Mouse (Mus musculus) urinary bladder, postnatal 14 days (tissue): Measurements from ENCODE around the gene Coq2.

Source experiments
- DNase-seq: peaks from one replicate; pipeline ENCODE4 v3.0.0; 2021; ENCODE audit warnings: low spot score

The Coq2 gene

DNA sequence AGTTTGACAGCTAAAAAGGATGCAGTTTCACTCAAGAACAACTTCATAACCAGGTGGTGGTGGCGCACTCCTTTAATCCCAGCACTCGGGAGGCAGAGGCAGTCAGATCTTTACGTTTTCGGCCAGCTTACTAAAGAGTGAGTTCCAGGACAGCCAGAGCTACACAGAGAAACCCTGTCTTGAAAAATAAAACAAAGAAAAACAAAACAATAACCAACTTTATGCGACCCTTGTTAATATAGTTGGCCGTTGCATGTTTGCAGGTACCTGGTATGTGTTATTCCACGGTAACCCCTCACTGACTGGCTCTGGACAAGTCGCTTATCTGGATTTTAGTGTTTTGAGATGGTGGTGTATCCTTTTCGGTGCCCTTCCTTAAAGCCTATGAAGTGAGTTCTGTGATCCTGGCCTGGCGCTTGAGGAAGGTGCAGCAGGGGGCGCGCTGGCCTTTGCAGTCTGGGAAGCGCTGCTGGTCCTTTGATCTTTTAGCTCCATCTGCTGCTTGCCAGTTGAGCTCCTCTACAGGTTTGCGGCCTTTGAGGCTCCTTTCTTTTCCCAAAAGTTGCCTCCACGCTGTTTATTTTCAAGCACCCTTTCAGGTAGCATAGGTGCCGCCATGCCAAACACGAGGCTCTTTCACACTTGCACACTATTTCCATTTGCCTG lies at the start of gene Coq2:
Gene Coq2, minus strand, starts transcription at position 430 of the 666 bp plus-strand sequence.
- DNase-seq: peak; percentile 88

DNA sequence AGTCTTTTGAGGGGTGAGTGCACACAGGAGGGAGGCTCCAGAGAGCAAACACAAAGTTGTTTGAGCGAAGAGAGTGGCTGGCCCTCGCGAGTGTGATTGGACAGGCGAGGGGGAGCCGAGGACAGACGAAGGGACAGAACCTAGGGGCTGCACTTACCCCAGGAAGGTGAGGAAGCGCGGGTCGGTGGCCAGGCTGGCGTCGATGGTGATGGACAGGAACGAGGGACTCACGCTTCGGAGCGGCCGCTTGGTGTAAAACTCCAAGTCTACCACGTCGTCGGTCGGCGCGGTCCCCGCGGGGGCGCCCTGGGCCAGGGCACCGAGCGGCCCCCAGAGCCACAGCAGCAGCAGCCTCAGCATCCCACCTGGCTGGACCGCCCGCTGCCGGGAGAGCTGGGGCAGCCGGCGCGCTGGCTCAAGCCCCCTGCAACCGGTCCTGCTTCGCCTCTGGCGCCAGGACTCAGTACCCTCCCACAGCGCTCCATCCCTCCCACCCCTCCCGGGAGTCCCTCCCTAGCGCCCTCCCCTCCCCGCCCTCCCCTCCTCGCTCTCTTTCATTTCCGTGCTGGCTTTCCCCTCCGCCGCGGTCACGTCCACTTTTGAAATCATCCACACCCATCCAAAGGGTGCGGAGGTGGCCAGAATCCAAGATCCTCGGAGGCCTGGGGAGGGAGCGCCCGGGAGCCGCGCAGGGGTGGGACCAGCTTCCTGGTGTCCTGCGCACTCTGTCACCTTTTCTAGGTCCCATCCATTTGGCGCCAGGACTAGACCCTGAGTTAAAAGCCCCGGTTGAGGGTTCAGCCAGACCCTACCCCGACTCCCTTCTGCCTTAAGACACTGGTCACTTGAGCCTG lies 44.5 kb upstream of the Coq2 start, which contains the start of gene Hpse:
Gene Hpse, minus strand, starts transcription at position 482 of the 854 bp plus-strand sequence.
- DNase-seq: peak; percentile 69

DNA sequence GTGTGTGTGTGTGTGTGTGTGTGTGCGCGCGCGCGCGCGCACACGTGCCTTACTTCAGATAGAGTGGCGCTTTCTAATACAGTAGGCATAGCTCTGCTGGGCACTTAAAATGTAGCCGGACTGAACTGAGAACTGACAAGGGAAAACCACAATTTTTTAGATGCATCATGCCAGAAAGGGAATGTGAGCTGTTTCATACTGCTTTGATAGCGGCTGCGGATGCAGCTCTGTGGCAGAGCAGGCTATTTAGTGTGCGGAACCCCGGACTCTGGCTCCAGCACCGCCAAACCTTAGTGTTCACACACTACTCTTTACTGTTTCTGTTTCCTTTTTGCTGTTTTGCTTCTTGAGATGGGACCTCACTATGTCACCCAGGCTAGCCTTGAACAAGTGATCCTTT lies 41.8 kb upstream of the Coq2 start:
- no peak for DNase-seq

DNA sequence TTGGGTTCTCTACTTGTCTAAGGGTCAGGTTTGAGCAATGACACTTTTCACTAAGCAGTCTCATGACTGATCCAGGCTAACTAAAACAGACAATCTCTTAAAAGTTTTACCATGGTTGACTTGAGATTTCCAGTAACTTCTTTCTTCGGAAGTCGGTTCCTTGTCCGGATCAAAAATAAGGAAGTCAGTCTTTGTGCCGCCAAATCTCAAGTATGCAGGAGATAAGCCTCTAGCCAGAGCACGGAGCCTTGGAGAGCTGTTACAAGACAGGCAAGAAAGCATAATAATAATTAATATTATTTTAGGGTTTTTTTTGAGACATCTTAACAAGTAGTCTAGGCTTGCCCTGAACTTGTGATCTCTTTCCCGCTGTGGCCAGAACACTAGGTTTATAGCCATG lies 36.3 kb upstream of the Coq2 start:
- no peak for DNase-seq

DNA sequence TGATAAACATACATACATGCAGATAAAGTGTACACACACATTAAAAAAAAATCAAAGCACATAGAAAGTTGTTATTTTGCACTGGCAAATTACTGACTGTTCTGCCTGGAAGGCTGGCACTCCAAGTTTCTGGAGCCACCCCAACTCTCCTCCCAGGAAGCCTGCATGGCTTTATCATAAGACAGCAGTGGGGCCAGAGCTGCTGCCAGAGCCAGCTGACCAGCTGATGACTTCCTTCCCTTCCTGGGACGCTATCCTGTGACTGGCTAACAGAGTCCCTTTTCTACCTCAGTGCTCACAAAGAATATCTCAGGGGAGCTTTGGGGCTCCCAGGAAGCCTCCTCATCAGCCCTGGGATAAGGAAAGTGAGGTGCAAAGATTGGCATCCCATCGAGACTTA lies 35.1 kb upstream of the Coq2 start:
- no peak for DNase-seq

DNA sequence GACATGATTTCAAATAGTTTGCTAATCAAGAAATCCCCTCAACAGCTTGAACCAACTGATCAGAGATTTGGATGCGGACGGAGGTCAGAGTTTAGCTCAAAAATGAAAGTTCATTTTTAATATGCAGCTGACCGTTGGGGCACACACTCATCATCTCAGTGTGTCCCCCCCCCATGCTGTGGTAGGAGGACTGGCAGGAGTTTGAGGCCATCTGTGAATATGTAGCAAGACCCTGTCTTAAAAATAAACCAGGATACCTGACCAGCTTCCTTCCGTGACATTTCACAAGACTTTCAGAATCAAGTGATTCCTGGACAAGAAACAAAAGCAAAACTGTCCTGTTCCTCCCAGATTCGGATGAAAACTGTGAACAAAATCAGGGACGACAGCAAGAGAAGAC lies 34.1 kb upstream of the Coq2 start:
- no peak for DNase-seq

DNA sequence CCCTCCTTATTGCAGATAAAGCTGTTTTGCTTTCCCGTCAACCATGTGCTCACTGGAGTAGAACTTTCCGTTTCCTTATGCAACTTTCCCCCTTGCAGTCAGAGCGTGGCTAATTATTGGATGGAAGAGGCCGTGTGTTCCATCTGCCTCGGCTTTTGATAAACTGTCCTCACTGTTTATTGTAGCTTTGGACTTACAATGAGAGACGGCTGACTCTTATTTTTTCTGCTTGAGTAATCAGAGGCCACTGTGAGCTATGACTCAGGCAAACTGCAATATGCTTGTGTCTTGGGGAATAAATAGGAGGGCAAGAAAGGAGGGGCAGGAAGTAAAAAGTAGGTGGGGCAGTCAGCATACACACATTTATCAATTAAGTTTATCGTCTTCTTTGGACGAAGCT lies 31.7 kb upstream of the Coq2 start:
- no peak for DNase-seq

DNA sequence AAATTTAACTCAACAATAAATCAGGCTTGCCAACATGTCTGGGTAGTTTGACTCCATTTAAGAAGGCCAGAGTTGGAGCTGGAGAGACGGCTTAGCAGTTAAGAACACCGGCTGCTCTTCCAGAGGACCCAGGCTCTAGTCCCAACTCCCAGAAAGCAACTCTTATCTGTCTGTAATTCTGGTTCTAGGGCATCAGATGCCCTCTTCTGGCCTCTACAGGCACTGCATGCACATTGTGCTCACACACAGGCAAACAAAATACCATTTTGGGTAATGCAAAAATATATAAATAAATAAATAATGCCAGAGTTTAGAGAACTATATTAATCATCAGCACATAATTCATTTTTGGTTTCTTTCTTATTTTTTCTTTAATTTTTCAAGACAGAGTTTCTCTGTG lies 29.3 kb upstream of the Coq2 start:
- no peak for DNase-seq

DNA sequence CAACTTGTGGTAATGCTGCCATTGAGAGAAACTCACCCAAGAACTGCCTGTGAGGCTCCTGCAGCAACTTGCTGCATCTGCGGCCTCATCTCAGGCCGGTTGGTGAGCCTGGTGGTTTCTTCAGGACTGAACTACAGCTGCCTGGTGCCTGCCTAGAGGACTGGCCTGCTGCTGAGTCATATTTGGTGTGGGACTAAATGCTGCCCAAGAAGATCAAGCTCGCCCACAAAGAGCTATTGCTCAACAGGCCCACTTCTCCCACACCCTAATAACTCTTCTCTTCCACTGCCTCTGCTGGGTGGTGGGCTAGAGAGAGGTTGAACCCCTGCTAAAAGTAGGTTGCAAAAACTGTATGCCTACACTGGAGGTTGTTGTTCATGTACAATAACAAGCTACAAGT lies 27.4 kb upstream of the Coq2 start:
- no peak for DNase-seq

DNA sequence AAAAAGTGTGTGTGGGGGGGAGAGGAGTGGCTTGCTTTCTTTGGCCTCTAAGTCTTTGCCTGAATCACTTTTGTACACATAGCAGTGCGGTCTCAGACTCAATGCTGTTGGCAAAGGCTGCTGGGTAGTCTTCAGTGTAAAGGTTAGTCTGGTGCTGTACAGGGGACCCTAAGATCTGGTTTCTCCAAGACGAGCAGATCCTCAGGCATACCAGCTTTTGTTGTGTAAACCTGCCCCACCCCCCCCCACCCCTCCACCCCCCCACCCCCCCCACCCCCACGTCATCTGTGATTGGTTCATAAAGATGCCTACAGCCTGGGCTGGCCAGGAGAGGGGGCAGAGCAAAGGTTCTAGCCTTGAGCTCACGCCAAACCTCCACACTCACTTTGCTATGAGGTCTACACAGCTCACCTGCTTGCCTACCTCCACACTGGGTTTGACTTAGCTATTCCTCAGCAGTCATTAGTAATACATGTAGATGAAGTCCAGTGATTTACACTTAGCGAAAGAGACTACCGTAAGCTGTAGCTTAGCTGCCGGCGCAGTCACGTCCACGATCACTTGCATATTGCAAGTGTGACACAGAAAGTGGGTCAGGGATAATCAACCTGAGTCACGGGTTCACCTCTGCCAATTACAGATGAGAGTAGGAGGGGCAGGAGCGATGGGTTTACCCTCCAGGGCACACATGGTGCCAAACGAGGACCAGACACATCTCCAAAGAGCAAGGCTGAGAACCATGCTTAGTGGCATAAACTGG lies 26.1 kb upstream of the Coq2 start:
- DNase-seq: no peak

DNA sequence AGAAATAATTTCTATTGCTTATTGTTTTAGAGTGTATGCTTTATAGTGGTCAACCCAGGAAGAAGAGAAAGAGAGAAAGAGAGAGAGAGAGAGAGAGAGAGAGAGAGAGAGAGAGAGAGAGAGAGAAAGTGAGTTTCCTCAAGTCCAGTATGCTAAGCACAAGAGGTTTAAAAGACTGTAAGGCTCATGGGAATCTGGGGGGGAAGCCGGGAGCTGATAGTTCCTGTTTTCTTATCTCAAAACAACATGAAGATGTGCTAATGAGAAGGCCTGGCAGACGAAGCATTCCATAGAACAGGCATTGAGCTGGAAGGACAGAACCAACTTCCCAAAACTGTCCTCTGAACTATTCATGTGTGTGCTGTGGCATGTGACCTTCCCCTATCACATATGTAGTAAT lies 22.9 kb upstream of the Coq2 start:
- DNase-seq: no peak

DNA sequence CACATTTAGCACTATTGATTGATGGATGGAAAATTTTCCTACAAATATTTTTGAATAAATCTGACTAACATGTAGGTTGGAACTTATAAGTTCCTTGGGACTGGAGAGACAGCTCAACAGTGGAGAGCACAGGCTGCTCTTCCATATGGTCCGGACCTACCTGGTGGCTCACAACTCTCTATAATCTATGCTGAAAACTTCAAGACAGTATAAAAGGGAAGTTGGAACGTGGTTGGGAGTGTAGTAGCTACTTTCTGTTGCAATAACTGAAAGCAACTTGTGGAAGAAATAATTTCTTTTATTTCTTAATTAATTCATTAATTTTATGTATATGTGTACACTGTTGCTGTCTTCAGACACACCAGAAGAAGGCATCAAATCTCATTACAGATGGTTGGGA lies 22.5 kb upstream of the Coq2 start:
- DNase-seq: no peak

DNA sequence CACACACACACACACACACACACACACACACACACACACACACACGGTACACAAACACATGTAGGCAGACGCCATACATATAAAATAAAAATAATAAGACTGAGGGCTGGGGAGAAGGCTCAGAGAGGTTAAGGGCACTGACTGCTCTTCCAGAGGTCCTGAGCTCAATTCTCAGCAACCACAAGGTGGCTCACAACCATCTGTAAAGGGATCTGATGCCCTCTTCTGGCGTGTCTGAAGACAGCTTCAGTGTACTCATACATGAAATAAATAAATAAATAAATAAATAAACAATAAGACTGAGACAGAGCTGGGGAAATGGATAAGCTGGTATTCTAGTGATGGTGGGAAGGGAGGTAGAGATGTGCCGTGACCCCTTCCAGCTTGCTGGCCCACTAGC lies 10.7 kb upstream of the Coq2 start:
- DNase-seq: no peak

DNA sequence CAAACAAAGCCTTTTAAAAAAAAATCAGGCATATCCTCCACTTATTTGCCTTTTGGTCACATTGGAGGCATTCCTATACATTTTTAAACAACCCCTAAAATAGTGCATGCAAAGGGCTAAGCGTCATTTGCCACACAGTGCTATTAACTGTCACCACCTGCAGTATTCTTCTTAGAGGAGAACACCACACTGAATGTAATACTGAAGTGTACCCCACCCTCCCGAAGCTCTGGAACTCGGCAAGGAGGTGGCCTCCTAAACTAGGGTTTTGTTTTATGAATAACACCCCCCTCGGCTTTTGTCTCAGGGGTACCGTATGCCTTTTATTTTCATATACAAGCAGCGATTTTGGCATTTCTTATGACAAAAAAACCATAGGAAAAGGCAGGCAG lies 5.6 kb upstream of the Coq2 start:
- DNase-seq: no peak

DNA sequence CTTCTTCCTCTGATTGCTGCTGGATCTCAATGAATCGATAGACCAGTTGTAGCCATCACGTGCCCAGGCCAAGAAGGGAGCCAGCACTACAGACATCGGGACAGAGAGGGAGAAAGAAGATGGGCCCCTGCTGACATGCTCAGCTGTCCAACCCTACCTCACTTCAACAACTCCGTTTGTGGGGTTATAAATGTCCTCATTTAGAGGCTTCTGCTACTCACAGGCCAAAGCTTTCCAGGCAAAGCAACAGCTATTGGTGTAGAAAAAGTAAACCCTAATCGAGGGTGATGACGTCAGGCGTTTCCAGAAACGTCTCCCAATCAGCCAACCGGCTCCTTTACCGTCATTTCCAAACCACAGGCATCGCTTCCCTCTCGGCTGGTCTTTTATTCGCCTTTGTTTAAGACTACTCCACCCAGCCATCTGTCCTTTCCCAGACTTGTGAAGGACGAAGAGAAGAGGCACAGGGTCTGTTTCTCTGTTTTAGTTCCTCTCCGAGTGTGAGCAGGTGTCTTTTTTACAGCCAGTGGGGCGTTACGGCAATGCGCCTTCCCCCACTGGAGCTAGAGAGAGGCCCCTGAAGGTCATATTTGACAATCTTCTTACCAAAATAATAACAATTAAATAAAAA lies 5.1 kb upstream of the Coq2 start:
- DNase-seq: no peak

DNA sequence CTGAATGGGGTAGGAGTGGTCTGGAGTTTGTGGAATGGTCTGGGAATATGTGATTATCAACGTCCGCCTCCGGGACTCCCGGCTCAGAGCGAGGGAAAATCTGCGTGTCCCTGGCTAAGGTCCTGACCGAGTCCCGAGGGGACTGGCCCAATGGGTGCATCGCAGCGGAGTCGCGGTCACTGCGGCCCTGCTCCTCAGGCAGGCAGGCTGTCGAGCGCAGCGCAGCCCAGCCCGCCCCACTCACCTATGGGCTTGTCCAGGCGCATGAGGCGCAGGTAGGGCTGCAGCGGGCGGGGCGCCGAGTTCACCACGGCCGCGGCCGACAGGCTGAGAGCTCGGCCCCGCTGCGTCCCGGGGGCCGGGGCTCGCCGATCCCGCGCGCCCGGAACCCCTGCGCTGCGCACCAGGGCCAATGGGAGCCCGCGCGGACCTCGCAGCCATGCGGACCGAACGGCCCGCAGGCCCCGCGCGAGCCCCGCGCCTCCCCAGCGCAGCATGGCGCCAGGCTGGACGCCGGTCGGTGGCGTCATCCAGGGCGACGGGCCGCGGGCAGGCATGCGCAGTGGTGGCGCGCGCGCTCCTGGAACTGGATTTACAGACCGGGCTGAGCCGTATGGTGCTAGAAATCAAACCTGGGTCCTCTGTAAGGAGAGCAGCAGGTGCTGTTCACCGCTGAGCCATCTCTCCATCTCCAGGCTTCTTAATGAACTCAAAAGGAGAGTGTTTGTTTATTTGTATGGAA lies 1.0 kb downstream of the Coq2 start:
- DNase-seq: peak; percentile 90

DNA sequence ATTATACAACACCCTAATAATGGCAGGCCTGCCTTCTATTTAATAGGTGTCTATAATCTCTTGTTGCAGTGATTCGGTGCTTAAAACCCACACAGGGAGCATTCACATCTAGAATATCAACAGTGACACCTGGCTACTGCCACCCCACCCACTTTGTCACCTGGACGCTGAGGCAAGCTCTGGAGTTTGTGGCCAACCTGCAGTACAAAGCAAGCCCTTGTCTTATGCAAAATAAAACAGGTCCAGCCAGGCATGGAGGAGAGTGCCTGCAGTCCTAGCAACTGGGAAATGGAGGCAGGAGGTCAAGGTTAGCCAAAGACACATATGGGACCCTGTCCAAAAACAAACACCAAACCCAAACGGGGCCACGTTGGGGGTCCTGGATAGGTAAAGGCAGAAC lies 2.5 kb downstream of the Coq2 start:
- no peak for DNase-seq

DNA sequence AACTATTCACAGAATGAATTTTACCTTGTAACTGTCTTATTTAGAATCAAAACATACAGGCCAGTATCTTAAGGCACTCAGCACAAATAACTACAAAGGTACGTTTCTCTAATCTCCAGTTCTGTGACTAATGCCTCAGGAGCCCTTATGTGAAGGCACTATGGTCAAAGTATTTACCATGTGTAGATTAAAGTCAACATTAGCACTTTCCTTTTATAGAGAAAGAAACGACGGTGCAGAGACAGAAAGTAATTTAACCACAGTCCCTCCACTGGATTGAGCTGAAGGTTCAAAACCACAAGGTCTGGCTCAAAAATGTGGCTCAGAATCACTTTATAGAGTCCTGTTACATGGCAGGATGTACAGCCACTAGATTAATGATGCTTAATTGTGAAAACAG lies 3.0 kb downstream of the Coq2 start:
- no peak for DNase-seq

DNA sequence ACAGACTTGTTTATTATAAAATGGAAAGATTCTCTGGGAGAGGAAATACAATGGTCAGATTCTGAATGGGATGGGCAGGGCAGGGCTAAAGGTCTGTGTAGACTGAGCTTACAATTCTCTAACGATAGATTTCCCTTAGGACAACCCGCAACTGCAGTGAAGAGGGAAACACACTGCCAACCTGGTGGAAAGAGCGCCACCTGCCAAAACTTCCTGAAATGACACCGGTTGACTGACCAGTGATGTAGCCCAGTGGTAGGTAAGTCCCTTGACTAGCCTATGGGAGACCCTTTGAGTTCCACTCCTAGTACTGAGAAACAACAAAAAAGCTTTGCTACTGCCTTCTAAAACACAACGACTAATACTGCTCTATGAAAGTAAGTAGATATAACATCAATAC lies 3.5 kb downstream of the Coq2 start:
- peak; percentile 53 for DNase-seq

DNA sequence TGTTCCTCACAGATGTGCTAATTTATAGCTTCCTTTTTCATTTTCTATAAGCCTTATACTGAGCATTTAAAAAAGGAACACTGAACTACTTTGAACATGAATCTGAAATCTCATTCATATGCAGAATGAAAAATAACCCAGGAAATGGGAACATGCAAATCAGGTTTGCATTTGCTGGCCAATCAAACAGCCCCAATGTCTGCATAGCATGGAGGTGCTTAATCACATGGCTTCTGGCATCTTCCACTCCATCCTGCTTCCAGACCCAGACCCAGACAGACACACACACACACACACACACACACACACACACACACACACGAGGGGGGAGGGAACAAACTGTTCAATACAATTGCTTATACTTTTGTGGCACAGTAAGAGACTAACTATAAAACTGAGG lies 8.0 kb downstream of the Coq2 start:
- no peak for DNase-seq

DNA sequence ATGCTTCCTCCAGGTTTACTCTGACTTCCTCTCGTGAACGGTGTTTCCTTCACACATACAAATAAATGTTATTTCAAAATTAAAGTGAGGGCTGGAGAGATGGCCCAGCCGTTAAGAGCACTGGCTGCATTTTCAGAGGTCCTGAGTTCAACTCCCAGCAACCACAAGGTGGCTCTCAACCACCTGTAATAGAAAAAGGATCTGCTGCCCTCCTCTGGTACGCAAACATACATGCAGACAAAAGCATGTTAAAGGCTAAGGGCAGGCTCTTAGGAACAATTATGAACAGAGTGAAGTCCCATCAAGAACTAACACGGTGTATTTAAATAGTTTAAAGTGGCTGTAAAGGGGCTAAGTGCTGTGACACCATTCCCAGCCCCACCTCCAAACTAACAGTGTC lies 11.1 kb downstream of the Coq2 start:
- DNase-seq: peak; percentile 24

DNA sequence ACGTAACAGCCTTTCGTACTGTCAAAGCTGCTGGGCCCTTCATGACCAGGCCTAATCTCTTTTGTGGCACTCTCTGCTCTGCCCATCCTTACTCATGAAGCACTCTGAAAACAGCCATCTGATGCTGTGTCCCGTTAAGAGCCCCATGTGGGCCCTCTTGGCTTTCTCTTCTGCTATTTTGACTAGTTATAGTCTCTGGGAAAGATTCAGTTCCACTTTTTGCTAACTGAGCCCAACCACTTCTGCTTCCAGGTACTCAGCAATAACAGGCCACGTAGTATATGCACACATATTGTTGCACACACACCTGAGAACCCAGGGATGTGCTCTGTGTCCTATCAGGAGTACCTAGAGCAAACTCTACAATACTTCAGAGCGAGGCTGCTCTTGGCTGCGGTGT lies 11.9 kb downstream of the Coq2 start:
- no peak for DNase-seq
